Mouse (Mus musculus) liver, adult 2 months (tissue): Measurements from ENCODE around the gene Tstd1.

Experiments used
- CTCF ChIP-seq: fragments of 200-500 bp; IDR thresholded peaks from 2 replicates; pipeline ENCODE4 v1.5.1; 2011; ENCODE audit warnings: low read depth, low read length, control low read depth
- POLR2A ChIP-seq: fragments of 200-500 bp; IDR thresholded peaks from 2 replicates; pipeline ENCODE4 v1.6.1; 2011; ENCODE audit warnings: low read length, control low read depth; ENCODE audit not compliant: insufficient read depth; ENCODE audit errors: extremely low read depth

DNA sequence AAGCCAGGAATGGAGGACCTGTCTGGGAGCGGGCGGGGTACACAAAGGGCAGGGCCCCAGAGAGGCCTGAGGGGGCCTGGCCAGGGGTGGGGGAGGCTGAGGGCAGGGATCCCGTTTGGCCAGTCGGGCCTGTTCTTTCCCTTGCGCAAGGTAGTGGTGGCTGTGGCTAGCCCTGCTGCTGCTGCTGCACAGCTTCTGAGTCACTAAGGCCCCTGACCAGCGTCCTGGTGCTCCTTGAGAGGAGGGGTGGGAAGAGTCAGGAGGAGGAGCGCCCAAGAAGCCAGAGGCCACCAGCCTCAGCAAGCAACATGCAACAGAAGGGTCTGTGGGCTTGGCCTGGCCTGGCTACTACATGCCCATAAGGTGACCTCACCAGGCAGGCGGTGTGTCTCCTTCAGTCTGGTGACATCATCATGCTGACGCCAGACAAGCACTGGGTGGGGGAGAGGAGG is 43.0 kb upstream of the Tstd1 start:
- TF ChIP-seq POLR2A (no peak), CTCF (no peak)
